Mouse (Mus musculus) v-Abl transformed pro-B cells (cell line): ENCODE results near the gene Gm26620.

Source experiments
- in situ Hi-C, 2 experiments: fragments of 400-800 bp; cut with MboI; formaldehyde crosslinking; loops; one replicate each; pipeline ENCODE4 v1.15.1; 2025; ENCODE audit not compliant: unreplicated experiment in 2 of 2

Gene Gm26620

DNA sequence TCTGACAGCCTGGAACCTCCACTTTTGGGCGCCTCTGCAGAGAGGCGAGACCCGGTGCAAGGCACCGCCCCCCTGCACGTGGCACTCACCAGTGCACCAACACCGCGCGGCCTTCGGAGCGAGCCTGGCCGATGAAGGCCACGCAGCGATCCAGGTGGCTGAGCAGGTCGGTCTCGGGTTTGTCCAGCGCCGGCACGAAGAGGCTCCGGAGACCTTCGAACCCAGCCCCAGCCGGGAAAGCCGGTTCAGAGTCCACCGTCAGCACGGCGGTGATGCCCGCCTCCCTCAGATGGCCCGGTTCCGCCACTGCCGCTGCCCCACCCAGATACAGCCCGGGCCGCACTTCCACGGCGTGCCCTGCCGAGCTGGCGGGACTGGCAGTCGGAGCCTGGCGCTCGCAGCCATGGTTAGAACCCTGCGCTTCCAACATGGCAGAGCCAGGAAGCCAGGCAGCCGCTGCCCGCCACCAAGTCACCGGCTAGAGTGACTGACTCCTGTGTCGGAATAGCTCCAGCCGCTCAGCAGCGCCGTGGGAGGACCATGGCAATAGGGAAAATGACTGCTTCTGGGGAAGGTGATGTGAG lies at the start of gene Gm26620, which contains the start of gene Dusp12:
Gene Gm26620 (plus strand): TSS at position 88 of the 584 bp plus-strand sequence.
Gene Dusp12 (minus strand): TSS at position 563 of the 584 bp plus-strand sequence.
- in situ Hi-C loops, result loop anchor here in 1 of 2 experiments (10.0 to 25.0 kb wide), 2 partner anchors 602 to 1200 kb away; partner anchors contain the start of genes Copa and Ncstn

DNA sequence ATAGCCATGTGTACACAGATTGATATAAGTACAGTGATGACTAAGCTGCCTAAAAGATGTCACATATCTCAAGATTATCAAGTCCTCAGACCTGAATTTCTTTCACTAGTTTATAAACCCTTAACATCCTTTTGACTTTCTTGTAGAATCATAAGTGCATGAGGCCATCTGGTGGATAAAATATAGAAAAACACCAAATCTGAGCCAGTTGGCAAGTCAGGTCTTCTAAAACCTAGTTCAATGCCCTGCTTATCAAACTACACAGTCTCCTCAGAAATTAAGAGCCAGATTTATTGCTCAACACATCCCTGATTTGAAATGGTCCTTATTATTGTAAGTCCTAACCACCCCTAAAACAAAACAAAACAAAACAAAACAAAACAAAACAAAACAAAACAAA lies 45.2 kb upstream of the Gm26620 start:
- in situ Hi-C loops, result loop anchor here (5.0 to 25.0 kb wide), 5 partner anchors 207 to 1302 kb away; partner anchors contain the start of genes Hsd17b7 (in 2 of the 2), Nuf2 (in 2 of the 2) and Uhmk1 (in 1 of the 2)

DNA sequence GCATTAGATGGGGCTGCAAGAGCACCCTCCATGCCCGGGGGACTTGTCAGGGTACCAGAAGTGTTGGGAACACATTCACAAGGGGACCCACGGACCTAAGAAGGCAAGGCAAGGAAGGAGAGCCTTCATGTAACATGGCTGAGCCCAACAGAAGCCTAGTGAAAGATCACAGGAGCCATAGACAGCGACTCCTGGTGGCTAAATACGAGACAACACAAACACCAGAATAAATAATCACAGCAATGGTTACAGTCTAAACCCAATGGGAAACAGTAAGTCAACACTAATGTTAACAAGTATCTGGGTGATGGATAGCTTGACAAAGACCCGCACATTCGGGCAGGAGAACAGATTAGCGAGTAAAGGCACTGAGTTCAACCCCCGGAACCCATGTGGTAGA lies 40.5 kb upstream of the Gm26620 start:
- in situ Hi-C loops, result loop anchor here (25.0 kb wide), 2 partner anchors 882 to 1307 kb away; partner anchors contain the start of genes Hsd17b7 (in 2 of the 2) and Nuf2 (in 2 of the 2)

DNA sequence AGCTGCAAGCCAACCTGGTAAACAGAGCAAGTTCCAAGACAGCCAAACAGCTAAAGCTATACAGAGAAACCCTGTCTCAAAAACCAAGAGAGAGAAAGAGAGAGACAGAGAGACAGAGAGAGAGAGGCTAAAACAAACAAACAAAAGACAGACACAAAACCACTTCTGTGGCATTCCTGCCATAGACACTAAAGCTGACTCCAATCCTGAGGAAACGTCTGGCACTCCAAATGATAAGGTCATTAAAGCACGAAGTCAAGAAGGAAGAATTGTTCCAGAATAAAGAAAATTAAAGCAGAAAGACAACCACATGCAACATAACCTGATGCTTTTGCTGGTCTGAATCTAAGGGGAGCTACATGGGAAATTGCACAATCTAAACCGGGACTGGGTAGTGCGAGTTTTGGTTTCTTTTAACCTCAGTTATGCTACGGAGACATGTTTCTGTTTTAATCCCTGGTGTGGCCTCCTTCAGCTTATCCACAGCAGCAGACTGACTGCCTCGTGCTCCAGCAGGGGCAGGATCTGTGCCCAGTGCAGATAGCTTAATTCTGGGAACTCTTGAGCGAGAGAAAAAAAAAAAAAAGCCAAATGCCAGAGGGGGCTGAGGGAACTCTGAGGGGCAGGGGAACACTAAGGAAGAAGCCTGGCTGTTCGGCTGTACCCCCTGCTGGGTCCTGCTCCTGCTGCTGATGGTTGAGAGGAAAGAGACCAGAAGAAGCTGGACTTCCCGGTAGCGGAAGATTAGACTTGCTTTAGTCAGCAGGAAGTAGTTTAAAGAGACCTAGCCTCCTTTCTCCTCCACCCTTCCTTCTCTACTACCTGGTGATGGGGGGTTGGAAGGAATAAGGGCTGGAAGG lies 39.2 kb upstream of the Gm26620 start:
- in situ Hi-C loops, result loop anchor here (25.0 kb wide), 2 partner anchors 883 to 1308 kb away; partner anchors contain the start of genes Hsd17b7 (in 2 of the 2) and Nuf2 (in 2 of the 2)

DNA sequence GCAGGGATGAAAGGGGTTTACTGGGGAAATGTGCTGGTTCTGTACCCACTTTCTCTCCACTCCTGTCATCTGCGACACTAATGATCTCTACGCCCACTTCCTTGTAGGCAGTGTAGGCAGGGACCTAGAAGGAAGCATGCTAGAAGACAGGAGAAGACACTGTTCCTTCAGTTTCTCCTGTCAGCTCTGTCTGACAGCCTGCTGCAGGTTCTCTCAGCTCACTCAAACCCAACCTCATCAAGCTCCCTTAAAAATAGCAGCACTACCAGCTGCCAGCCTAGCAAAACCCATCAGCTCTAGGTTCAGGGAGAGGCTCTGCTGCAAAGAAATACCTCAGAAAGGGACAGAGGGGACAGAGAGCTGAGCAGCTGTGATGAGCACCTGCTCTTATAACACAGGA lies 34.9 kb upstream of the Gm26620 start:
- in situ Hi-C loops, result no loop called here

DNA sequence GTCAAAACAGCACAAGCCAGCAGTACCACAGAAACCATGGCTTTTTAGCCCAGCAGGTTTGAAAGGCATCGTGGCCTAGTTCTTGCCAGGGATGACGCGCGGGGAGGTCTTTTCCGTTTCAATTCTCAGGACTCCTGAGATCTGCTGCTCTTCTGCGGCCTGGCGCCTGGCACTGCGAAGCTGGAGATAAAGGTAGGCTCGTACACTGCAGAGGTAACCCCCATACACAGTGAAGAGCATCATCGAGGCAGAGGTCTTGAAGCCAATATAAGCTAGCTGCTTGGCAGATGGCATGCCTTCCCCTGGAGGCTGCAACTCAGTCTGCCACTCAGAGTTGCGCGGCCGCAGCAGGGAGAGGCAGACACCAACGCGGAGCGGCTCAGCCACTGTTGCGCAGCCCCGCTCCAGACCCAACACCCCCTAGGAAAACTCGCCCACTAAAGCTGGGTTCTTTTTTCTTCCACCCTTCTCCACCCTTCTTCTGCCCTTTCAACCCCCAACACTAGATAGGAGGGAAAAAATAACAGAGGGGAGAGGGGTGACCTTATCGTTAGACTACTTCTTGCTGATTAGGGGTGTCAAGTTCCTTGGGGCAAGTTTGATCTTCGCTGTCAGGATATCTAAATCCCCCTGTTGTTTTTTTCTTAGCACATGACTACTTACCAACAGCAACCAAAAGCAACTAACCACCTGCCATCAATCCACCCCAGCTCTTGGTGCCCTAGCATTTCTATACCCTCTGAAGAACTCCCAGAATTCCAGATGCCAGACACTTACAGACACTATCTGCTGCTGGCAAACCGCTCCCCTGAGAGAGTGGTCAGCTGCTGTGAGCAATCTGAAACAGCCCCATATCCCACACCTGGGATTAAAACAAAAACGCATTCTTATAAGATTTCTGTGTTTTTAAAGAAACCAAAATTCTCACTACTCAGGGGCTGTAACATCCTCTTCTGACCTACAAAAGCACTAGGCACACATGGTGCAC lies 33.9 kb upstream of the Gm26620 start:
- in situ Hi-C loops, result no loop called here

DNA sequence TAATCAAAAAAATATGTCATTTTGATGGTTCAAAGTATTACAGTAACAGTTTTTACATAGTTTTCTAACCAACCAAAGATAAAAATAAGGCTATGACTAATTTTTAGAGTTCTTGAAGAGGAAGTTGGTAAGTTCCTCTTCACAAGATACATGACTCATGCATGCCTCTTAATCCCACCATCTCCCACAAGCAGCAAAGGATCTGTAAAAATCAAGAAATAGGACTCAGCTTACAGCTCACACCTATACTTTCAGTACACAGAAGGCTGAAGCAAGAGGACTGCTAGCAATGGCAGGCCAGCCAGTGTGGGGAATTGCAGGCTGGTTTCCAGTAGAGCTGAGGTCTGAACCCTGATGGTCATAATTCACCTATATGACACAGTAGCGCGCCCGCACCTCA lies 31.3 kb upstream of the Gm26620 start:
- in situ Hi-C loops, result no loop called here

DNA sequence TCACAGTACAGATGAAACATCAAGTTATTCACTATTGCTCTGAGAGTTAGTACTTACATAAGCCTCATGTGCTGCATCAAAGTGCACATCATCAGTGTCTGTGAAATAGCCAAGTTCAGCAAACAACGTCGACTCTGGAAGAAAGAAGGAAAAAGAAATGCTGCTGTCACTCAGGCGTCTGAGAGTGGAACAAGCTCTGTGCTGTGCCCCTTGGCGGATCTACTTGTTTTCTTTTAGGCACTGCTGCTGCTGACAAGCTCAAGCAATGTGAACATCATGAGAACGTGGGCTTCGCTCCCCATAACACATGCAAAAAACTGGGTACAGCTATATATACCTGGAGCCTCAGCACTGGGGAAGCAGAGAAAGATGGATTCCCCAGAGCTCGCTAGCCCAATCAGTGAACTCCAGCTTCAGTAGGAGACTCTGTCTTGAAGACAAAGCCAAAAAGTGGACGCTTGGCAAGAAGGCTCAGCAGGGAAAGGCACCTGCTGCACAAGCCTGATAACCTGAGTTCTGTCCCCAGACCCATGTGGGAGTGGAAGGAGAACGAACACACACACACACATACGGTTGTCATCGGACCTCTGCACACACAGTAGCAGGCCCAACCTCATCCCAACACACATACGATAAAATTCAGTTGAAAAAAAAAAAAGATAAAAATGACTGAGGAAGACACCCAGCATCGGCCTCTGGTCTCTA lies 29.7 kb upstream of the Gm26620 start:
- in situ Hi-C loops, result no loop called here

DNA sequence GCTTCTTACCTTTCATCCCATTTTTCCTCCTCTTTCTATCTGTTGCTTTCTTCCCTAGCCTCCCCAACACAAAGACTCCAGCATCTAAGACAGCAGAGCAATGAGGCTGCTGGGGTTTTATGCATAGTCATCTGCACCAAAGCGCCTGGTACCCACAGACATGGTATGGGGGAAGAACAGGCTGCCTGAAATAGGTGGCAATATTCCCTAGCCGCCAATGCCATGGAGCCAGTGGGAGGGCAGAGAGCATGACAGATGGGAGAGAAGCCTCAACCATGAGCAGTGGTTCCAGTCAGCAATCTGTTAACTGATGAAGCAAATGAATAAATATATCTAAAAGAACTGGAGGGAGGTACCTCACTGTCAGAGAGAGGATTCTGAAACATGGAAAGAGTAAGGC lies 27.5 kb upstream of the Gm26620 start:
- in situ Hi-C loops, result no loop called here

DNA sequence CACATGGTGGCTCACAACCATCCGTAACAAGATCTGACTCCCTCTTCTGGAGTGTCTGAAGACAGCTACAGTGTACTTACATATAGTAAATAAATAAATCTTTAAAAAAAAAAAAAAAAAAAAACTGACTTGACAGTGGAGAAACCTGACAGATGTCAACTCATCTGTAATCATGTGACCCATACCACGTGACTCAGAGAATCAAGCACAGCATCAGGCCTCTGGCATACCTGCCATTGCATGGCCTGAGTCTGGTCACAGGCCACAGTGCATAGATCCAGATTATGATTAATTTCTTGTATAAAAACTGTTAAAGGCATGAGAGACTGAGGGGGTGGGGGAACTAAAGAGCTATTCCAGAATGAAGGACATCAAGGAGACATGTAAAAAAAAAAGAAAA lies 26.0 kb upstream of the Gm26620 start:
- in situ Hi-C loops, result no loop called here

DNA sequence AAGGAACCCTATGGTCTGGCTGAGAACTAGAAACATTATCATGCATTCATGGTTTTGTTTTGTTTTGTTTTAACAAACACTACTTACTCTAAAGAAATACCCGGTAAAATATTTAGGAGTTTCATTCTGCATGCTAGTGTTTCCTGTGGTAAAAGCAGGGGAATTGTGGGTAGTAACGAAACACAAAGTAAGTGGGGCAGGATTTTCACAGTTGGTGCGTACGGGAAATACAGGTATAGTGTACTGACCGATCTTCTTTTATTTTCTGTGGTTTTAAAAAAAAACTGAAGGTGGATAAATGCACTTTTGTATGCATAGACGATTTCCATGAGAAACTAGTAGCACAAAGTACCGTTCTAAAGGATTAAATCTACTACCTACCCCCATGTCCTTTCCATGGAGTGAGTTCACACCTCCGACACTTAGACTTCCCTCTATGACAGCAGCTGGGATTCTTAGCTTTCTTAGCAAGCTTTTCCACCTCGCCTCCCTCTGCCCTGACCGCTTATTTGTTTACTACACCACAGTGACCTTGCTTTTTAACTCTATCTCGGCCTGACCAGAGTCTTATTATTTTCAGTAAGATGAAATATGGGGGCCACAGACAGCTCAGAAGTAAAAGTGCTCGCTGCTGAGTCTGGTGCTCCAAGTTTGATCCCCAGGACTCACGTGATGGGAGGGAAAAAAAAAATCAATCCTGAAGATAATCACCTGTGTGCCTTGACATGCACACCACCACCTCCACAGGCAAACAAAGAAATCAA lies 23.0 kb upstream of the Gm26620 start:
- in situ Hi-C loops, result no loop called here

DNA sequence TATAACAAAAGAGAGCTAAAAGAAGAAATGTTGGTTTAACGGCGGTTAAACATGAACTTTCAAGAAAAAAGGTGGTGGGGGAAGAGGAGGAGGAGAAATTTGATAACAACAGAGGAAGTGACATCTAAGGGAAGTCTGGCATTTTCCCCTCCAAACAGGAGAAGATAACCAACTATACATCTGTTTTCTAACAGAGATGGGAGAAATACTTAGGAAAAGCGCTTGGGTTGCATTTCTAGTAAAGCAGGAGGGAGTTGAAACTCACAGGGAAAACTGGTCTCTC lies 22.5 kb upstream of the Gm26620 start:
- in situ Hi-C loops, result no loop called here

DNA sequence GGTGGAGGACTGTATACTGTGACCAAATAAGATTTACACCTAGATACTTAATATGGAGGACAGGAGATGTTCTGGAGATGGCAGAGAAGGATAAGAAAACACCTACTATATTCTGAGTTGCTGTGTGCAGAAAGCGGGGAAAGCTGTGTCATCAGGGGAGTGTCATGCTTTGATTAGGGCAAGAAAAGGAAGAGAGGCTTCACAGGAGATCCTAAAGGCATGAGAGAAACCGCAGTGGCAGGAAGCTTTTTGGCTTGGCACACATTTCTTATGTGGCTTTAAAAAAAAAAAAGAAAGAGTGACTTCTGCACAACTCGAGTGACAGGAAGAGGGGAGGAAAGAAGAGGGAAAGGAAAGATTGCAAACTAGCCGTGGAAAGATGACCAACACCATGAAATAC lies 21.8 kb upstream of the Gm26620 start:
- in situ Hi-C loops, result no loop called here

DNA sequence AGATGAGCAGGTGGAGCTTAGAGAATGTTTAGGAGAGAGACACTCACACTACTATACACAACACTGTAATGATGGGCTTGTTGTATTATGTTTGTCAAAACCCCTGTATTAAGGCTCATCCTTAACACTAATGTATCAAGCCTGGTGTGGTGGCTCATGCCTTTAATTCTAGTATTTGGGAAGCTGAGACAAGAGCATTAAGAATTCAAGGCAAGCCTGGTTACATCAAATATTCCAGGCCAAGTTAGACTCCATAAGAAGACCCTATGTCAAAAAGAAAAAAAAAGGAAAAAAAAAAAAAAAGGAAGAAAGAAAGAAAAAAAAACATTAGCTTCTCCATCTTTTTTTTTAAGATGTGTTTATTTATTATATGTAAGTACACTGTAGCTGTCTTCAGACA lies 20.6 kb upstream of the Gm26620 start:
- in situ Hi-C loops, result no loop called here

DNA sequence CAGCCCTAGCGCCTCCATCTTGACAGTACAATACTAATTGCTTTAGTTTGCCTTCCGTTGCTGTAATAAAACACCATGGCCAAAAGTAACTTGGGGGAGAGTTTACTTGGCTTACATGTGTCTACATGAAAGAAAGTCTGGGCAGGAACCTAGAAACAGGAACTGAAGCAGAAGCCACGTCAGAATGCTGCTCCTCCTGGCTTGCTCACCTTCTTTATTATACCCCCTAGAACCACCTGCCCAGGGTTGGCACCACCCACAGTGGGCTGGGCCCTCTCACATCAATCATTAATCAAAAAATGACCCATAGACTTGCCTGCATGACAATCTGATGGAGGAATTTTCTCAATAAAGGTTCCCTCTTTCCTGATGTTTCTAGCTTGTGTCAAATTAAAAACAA lies 20.1 kb upstream of the Gm26620 start:
- in situ Hi-C loops, result no loop called here

DNA sequence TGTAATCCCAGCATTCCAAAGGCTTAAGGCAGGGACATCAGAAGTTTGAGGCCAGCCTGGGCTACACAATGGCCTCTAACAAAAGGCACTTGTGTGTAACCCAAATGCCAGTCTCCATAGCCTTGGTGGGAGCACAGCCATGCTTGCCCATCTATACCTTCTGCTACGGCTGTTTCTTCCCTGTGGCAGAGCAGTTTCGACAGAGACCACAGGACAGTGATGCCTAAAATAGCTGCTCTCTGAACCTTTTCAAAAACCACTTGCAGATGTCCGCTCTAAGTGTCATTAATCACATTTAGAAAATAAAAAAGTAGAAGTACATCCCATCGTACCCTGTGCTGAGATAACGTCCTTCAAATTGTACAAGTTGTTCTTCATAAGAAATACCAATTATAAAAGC lies 19.5 kb upstream of the Gm26620 start:
- in situ Hi-C loops, result no loop called here

DNA sequence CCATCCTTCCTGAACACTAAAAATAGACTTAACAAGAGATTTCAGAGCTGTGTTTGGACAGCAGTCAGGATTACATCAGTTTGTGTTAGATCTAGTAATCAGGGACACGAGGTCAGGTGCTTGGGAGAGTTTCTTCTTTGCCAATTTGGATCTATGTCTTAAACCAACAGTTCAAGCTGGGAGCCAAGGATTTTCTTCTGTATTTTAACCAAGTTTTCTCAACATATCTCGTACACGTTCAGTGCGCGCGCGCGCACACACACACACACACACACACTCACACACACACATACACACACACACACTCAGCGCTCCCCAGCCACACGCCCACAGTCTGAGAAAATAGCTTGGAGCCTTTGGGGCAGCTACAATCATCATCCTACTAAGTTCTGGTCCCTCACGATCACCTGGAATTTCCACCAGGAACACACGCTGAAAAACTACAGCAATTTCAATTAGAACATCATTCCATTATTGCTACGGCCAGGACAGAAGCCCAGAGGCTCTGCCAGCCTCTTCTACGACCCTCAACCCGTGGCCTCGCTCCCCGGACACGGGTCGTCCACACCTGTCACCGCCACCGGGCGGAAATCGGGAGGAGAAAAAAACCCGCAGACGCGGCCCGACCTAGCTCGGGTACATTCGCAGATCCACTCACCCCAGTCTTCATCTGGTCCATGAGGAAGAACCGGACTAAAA lies 17.7 kb upstream of the Gm26620 start:
- in situ Hi-C loops, result no loop called here

DNA sequence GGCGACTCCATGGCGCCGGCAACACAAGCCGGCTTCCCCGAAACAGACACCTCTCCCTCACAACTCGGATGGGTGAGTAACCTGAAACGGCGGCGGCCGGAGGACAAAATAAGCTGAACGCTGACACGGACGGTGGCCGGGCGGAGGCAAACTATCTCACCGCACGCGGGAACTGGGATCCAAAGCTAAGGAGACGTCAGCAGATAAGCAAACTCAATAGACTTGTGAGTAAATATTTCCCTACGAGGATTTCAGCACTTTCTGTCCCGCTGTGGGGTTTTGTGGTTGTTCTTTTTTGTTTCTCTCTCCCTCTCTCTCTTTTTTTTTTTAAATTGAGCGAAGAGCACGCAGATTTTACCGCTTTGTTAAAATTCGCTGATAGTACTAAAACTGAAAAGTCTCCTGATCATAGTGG lies 17.2 kb upstream of the Gm26620 start, which contains the start of gene Atf6:
Gene Atf6 (minus strand): TSS at position 81 of the 415 bp plus-strand sequence.
- in situ Hi-C loops, result no loop called here
